Mouse (Mus musculus): ENCODE results near the gene Tbc1d22a. TPM values are rescaled to one million over a fixed set of nuclear protein-coding genes. Genes with fewer than 3 reads are reported as not detected.

Tbc1d22a gene
- total and polyA plus RNA-seq, 3 experiments = 15.1 to 21.1 TPM; not detected in 1

DNA sequence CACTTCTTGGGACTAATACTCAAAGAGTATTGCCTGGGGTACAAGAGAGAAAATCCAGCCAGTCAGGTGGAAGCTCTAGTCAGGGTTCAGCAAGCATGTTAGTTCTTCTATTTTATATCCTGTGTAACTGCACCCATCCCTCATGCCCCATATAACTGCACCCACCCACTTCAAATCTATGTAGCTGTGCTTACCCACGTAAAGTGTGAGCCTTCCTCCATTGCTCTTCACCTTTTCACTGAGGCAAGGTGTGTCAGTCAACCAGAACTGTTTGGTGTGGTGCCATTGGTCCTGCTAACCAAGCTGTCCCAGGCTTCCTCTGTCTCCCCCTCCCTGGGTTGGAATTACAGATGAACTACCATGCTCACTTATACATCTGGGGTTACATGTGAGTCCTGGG lies 16.9 kb downstream of the Tbc1d22a start:
- H3K79me2 ChIP-seq (ENCODE audit: control insufficient read depth, insufficient read depth, low read length, poor library complexity) = no peaks in the 10 kb centered on the region
- no peak for DNase-seq (ENCODE audit: low read depth, low spot score)
- no peak for TF ChIP-seq CTCF (IDR thresholded peaks at IDR 0.05 in 2 of 3, conservative IDR thresholded peaks at IDR 0.05 in 1 of 3; ENCODE audit: control insufficient read depth in 1 of 3, insufficient read depth in 1 of 3, low read depth in 2 of 3, low read length in 3 of 3, poor library complexity in 1 of 3, severe bottlenecking in 1 of 3)
- TF ChIP-seq RAD21 (IDR thresholded peaks at IDR 0.05; ENCODE audit: low read depth, low read length) = no peak
- no peak for TF ChIP-seq ELF1 (IDR thresholded peaks at IDR 0.05; ENCODE audit: low read depth, low read length)
- TF ChIP-seq POLR2AphosphoS2 (IDR thresholded peaks at IDR 0.05; ENCODE audit: low read length) = no peak
- H3K27ac ChIP-seq (ENCODE audit: control insufficient read depth, low read depth, low read length) = no peak overlapping the region
- no peaks in the 10 kb centered on the region for H3K9me3 ChIP-seq (replicated peaks; ENCODE audit: insufficient read depth, low read length)
- no peak overlapping the region for H3K4me3 ChIP-seq (ENCODE audit: control insufficient read depth in 1 of 2, insufficient read depth in 1 of 2, low read depth in 2 of 2, low read length in 2 of 2)
- H3K4me1 ChIP-seq (ENCODE audit: control insufficient read depth in 1 of 2, insufficient read depth in 2 of 2, low read length in 2 of 2) = peaks cover 0 to 11% of the 10 kb centered on the region in 2 experiments; a peak in 3 of 4 replicates
- H3K27me3 ChIP-seq (ENCODE audit: control insufficient read depth in 1 of 2, insufficient read depth in 2 of 2, low read length in 2 of 2) = no peaks in the 10 kb centered on the region
- peaks cover 0 to 8% of the 10 kb centered on the region in 2 experiments; a peak in 3 of 4 replicates for H3K36me3 ChIP-seq (ENCODE audit: control insufficient read depth in 1 of 2, insufficient read depth in 2 of 2, low read length in 2 of 2)
- H3K9ac ChIP-seq (ENCODE audit: control insufficient read depth, low read depth, low read length, poor library complexity, severe bottlenecking) = no peak overlapping the region

DNA sequence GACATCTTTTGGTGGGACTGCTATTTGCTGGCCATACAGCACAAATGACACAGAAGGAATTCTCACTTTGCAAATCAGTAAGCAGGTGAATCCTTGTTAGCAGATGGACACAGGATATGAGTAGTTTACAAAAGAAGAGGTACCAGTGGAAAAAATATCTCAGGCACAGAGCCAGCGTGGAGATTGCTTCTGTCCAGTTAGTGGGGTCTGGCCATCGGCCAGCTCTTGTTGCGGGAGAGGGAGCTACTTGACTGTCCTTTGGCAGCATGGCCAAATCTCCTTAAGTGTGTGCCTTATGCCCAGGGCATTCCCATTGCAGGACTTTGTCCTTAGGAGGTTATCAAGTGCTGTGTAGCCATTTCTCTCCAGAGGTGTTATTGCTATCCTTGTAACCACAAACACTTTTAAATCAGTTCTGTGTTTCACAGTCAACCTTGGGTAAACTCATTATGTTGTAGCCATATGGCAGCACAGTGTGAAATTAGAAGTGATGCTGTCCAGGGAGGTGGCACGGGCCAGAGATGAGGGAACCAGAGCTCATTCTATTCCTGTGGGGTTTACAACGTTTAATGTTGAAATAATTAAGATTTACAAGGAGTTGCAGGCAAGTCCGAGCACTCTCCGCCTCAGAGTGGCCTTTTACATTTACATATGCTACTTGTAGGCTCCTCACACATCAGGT lies 17.7 kb downstream of the Tbc1d22a start:
- H3K79me2 ChIP-seq (ENCODE audit: control insufficient read depth, insufficient read depth, low read length, poor library complexity) = no peaks in the 10 kb centered on the region
- no peak overlapping the region for H3K4me3 ChIP-seq (ENCODE audit: control insufficient read depth in 1 of 2, insufficient read depth in 1 of 2, low read depth in 2 of 2, low read length in 2 of 2)
- H3K4me1 ChIP-seq (ENCODE audit: control insufficient read depth in 1 of 2, insufficient read depth in 2 of 2, low read length in 2 of 2) = peaks cover 0 to 11% of the 10 kb centered on the region in 2 experiments; a peak in 3 of 4 replicates
- TF ChIP-seq SMC3 (IDR thresholded peaks at IDR 0.05; ENCODE audit: low read depth, low read length) (no peak), NELFE (IDR thresholded peaks at IDR 0.05; ENCODE audit: low read depth, low read length) (no peak), ELF1 (IDR thresholded peaks at IDR 0.05; ENCODE audit: low read depth, low read length) (no peak), MYC (IDR thresholded peaks at IDR 0.05; ENCODE audit: low read depth, low read length) (no peak), CTCF (IDR thresholded peaks at IDR 0.05 in 2 of 3, conservative IDR thresholded peaks at IDR 0.05 in 1 of 3; ENCODE audit: control insufficient read depth in 1 of 3, insufficient read depth in 1 of 3, low read depth in 2 of 3, low read length in 3 of 3, poor library complexity in 1 of 3, severe bottlenecking in 1 of 3) (no peak), RAD21 (IDR thresholded peaks at IDR 0.05; ENCODE audit: low read depth, low read length) (no peak), ZNF384 (IDR thresholded peaks at IDR 0.05; ENCODE audit: low read depth, low read length) (no peak)
- DNase-seq (ENCODE audit: low read depth, low spot score) = no peak
- no peak overlapping the region for H3K9ac ChIP-seq (ENCODE audit: control insufficient read depth, low read depth, low read length, poor library complexity, severe bottlenecking)
- H3K27ac ChIP-seq (ENCODE audit: control insufficient read depth, low read depth, low read length) = no peak overlapping the region
- no peaks in the 10 kb centered on the region for H3K9me3 ChIP-seq (replicated peaks; ENCODE audit: insufficient read depth, low read length)
- H3K27me3 ChIP-seq (ENCODE audit: control insufficient read depth in 1 of 2, insufficient read depth in 2 of 2, low read length in 2 of 2) = no peaks in the 10 kb centered on the region
- peaks cover 0 to 8% of the 10 kb centered on the region in 2 experiments; a peak in 3 of 4 replicates for H3K36me3 ChIP-seq (ENCODE audit: control insufficient read depth in 1 of 2, insufficient read depth in 2 of 2, low read length in 2 of 2)

GRCm38 (mm10) chr15:86234001-86234400 lies 19.7 kb downstream of the Tbc1d22a start:
- TF ChIP-seq ZKSCAN1 (IDR thresholded peaks at IDR 0.05; ENCODE audit: low read depth, low read length) (no peak), CHD1 (IDR thresholded peaks at IDR 0.05; ENCODE audit: low read depth, low read length) (no peak), ELF1 (IDR thresholded peaks at IDR 0.05; ENCODE audit: low read depth, low read length) (no peak), MYC (IDR thresholded peaks at IDR 0.05; ENCODE audit: low read depth, low read length) (no peak), CTCF (IDR thresholded peaks at IDR 0.05 in 2 of 3, conservative IDR thresholded peaks at IDR 0.05 in 1 of 3; ENCODE audit: control insufficient read depth in 1 of 3, insufficient read depth in 1 of 3, low read depth in 2 of 3, low read length in 3 of 3, poor library complexity in 1 of 3, severe bottlenecking in 1 of 3) (no peak), SIN3A (IDR thresholded peaks at IDR 0.05; ENCODE audit: low read length) (no peak), SMC3 (IDR thresholded peaks at IDR 0.05; ENCODE audit: low read depth, low read length) (no peak), POLR2AphosphoS2 (IDR thresholded peaks at IDR 0.05; ENCODE audit: low read length) (no peak), MAFK (IDR thresholded peaks at IDR 0.05; ENCODE audit: borderline replicate concordance, low read depth, low read length) (no peak), BHLHE40 (IDR thresholded peaks at IDR 0.05; ENCODE audit: borderline replicate concordance, low read depth, low read length) (no peak), USF2 (IDR thresholded peaks at IDR 0.05; ENCODE audit: borderline replicate concordance in 1 of 2, insufficient read depth in 1 of 2, low read depth in 1 of 2, low read length in 2 of 2) (no peak)
- no peaks in the 10 kb centered on the region for H3K27me3 ChIP-seq (ENCODE audit: control insufficient read depth in 1 of 2, insufficient read depth in 2 of 2, low read length in 2 of 2)
- H3K36me3 ChIP-seq (ENCODE audit: control insufficient read depth in 1 of 2, insufficient read depth in 2 of 2, low read length in 2 of 2) = peaks cover 0 to 8% of the 10 kb centered on the region in 2 experiments; a peak in 2 of 4 replicates

More at GRCm38 (mm10) chr15:86234001-86234400, 19.7 kb downstream of the Tbc1d22a start:
- no peaks in the 10 kb centered on the region for H3K9me3 ChIP-seq (replicated peaks; ENCODE audit: insufficient read depth, low read length)
- no peaks in the 10 kb centered on the region for H3K79me2 ChIP-seq (ENCODE audit: control insufficient read depth, insufficient read depth, low read length, poor library complexity)
- H3K4me3 ChIP-seq (ENCODE audit: control insufficient read depth in 1 of 2, insufficient read depth in 1 of 2, low read depth in 2 of 2, low read length in 2 of 2) = no peak overlapping the region
- no peak overlapping the region for H3K27ac ChIP-seq (ENCODE audit: control insufficient read depth, low read depth, low read length)
- H3K4me1 ChIP-seq (ENCODE audit: control insufficient read depth in 1 of 2, insufficient read depth in 2 of 2, low read length in 2 of 2) = peaks cover 0 to 11% of the 10 kb centered on the region in 2 experiments; a peak in 3 of 4 replicates
- no peak overlapping the region for H3K9ac ChIP-seq (ENCODE audit: control insufficient read depth, low read depth, low read length, poor library complexity, severe bottlenecking)
- DNase-seq (ENCODE audit: low read depth, low spot score) = no peak

All from MEL (cell line).